Mouse (Mus musculus): ENCODE measurements at regions not wholly inside any gene's neighbourhood (a gene's known extent, or its start where the extent isn't known, plus 50 kb on each side); places are given as distances from the start of the nearest gene placed in this dataset.

DNA sequence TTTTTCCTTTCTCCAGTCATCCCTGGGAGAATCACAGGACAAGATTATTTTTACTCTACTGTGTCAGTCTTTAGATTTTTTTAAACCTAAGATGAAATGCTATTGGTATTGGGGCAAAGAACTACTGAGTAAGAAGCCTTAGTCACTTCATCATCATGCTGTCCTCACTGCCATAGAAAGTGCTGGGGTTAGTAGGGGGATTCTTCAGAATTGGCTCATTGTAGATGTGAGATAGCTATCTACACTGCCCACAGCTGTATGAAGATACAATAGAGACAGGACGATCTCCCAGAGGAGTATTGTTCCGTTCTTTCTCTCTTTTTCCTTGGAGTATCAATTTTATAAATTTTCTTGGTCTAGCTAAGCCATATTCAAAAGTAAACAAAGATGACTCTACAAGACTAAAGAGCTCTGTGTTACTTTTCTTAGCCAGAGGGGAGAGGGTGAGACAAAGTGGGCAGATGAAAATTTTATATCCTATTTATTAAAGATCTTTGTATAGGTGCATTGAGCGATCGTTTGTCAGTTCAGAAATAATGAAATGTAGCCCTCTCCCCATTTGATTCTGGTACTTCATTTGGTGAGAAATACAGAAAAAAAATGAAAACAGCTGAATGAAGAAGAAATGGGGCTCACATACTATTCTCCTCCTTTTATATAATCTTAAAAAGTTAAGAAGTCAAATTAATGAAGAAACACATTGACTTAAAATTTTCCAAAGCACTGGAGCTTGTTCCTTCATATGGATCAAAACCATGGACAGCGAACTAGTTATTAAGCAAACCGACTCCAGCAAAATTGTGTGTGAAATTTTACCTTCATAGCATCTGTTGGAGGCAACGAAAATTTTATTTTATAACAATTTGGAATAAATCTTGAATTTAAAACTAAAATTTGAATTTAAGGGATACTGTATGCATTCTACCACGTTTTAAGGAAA, 156.6 kb upstream of the Cypt12 start:
- TF ChIP-seq CTCF (IDR thresholded peaks at IDR 0.05; ENCODE audit: low read depth) (no peak), EP300 (IDR thresholded peaks at IDR 0.05; ENCODE audit: low read depth) (no peak)
